Mouse (Mus musculus): Measurements from ENCODE around the gene Aqp9.

- TF ChIP-seq CTCF (IDR thresholded peaks at IDR 0.05; ENCODE audit: insufficient read depth, low read length) (no peak), POLR2A (IDR thresholded peaks at IDR 0.05; ENCODE audit: borderline replicate concordance, extremely low read depth, low read depth, low read length) (no peak)
Observed at GRCm38 (mm10) chr9:71185823-71186222, 17.3 kb upstream of the Aqp9 start.

All from lung, adult 2 months (tissue).